Mouse (Mus musculus) G1E (cell line): Measurements from ENCODE around the gene Erbb4. TPM values are rescaled to one million over a fixed set of nuclear protein-coding genes. Genes with fewer than 3 reads are reported as not detected.

Experiments
- ATAC-seq: 2 replicates; pipeline ENCODE4 v1.8.0; 2016; ENCODE audit warnings: mild to moderate bottlenecking; ENCODE audit not compliant: insufficient number of reproducible peaks, poor library complexity, low FRiP score, severe bottlenecking; ENCODE audit errors: extremely low read depth
- DNase-seq: peaks from one replicate; pipeline ENCODE4 v3.0.0; 2012; ENCODE audit warnings: low spot score
- H3K27me3 ChIP-seq: 2 replicates; pipeline ENCODE4 v1.6.1; 2012; ENCODE audit warnings: mild to moderate bottlenecking, low read length, inconsistent platforms; ENCODE audit not compliant: insufficient read depth
- H3K36me3 ChIP-seq: replicated peaks from 2 replicates; pipeline ENCODE3; 2012; ENCODE audit warnings: mild to moderate bottlenecking, inconsistent platforms
- H3K4me1 ChIP-seq: 2 replicates; pipeline ENCODE4 v1.6.1; 2012; ENCODE audit warnings: low read depth, low read length, inconsistent platforms, mixed read lengths; ENCODE audit not compliant: insufficient read depth
- H3K4me3 ChIP-seq: 2 replicates; pipeline ENCODE4 v1.5.1; 2012; ENCODE audit warnings: low read depth, mild to moderate bottlenecking, inconsistent platforms, low read length, moderate library complexity, mixed read lengths
- H3K9me3 ChIP-seq: replicated peaks from 2 replicates; pipeline ENCODE4 v1.6.1; 2012; ENCODE audit warnings: inconsistent platforms
- CTCF ChIP-seq: IDR thresholded peaks from 2 replicates; pipeline ENCODE4 v1.5.1; 2012; ENCODE audit warnings: low read depth, low read length, inconsistent platforms, mixed read lengths
- GATA1 ChIP-seq: IDR thresholded peaks from 2 replicates; pipeline ENCODE4 v1.6.1; 2012; ENCODE audit warnings: borderline replicate concordance, low read length, inconsistent platforms, mixed read lengths
- GATA2 ChIP-seq: IDR thresholded peaks from 2 replicates; pipeline ENCODE4 v1.6.1; 2012; ENCODE audit warnings: low read depth, low read length, inconsistent platforms, borderline replicate concordance
- POLR2AphosphoS5 ChIP-seq: IDR thresholded peaks from 2 replicates; pipeline ENCODE4 v1.6.1; 2012; ENCODE audit warnings: low read depth, low read length, inconsistent platforms; ENCODE audit not compliant: insufficient replicate concordance
- TAL1 ChIP-seq: conservative IDR thresholded peaks from 2 replicates; pipeline ENCODE4 v1.6.1; 2012; ENCODE audit warnings: low read depth, low read length, inconsistent platforms, mixed read lengths
- polyA plus RNA-seq: library from polyadenylated mRNA; stranded (reverse); fragments of >175 nt; gene quantifications from 2 replicates; pipeline ENCODE4 v1.2.3, GENCODE M21; 2012
- total RNA-seq, 2 experiments: library from RNA; stranded (forward) in 1 of 2; stranded (reverse) in 1 of 2; fragments of 200-1000 nt in 1 of 2; fragments of >200 nt in 1 of 2; fragmentation: Nextera tagmentation in 1 of 2; gene quantifications; 2 replicates each; pipeline ENCODE4 v1.2.3; 2014 to 2017

The Erbb4 gene
- total and polyA plus RNA-seq, 3 experiments: 0.33 TPM; not detected in 2

DNA sequence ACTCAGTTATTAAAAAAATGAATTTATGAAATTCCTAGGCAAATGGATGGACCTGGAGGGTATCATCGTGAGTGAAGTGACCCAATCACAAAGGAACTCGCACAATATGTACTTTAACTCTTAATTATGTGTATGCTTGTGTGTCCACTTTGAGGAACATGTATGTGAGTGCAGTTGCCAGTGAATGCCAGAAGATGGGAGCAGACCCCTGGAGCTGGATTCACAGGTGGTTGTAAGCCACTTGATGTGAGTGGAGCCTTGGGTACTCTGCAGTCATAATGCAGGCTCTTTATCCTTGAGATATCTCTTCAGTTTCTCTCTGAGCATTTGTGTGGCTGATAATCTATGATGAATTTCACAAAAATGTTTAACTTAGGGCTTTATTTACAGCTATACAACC is 957.3 kb downstream of the Erbb4 start:
- TF ChIP-seq TAL1: no peak
- no peak for TF ChIP-seq GATA2
- TF ChIP-seq GATA1: no peak
- TF ChIP-seq POLR2AphosphoS5: no peak
- TF ChIP-seq CTCF: no peak
- ATAC-seq (no peak), DNase-seq (no peak)
- H3K4me3 ChIP-seq: no peak overlapping the region
- no peaks in the 10 kb centered on the region for H3K9me3 ChIP-seq
- H3K27me3 ChIP-seq: no peaks in the 10 kb centered on the region
- no peaks in the 10 kb centered on the region for H3K36me3 ChIP-seq
- H3K4me1 ChIP-seq: no peaks in the 10 kb centered on the region

GRCm38 (mm10) chr1:68142562-68143350 is 965.1 kb downstream of the Erbb4 start:
- Histone ChIP-seq H3K36me3 (no peaks in the 10 kb centered on the region), H3K27me3 (no peaks in the 10 kb centered on the region), H3K4me3 (no peak overlapping the region), H3K9me3 (no peaks in the 10 kb centered on the region), H3K4me1 (no peaks in the 10 kb centered on the region)
- ATAC-seq: no peak
- TF ChIP-seq GATA2: no peak
- no peak for TF ChIP-seq GATA1
- TF ChIP-seq TAL1: no peak
- TF ChIP-seq POLR2AphosphoS5: no peak
- no peak for TF ChIP-seq CTCF
- DNase-seq: no peak

- ATAC-seq (no peak), DNase-seq (no peak)
- H3K27me3 ChIP-seq: no peaks in the 10 kb centered on the region
- TF ChIP-seq GATA2 (no peak), TAL1 (no peak), POLR2AphosphoS5 (no peak), CTCF (no peak), GATA1 (no peak)
- no peaks in the 10 kb centered on the region for H3K36me3 ChIP-seq
- H3K4me3 ChIP-seq: no peak overlapping the region
- no peaks in the 10 kb centered on the region for H3K4me1 ChIP-seq
- no peaks in the 10 kb centered on the region for H3K9me3 ChIP-seq
Observed at GRCm38 (mm10) chr1:68134943-68135342, 972.9 kb downstream of the Erbb4 start.

- DNase-seq (no peak), ATAC-seq (no peak)
- TF ChIP-seq POLR2AphosphoS5 (no peak), TAL1 (no peak), CTCF (no peak), GATA2 (no peak), GATA1 (no peak)
- Histone ChIP-seq H3K9me3 (no peaks in the 10 kb centered on the region), H3K27me3 (no peaks in the 10 kb centered on the region), H3K36me3 (no peaks in the 10 kb centered on the region), H3K4me3 (no peak overlapping the region), H3K4me1 (no peaks in the 10 kb centered on the region)
Observed at GRCm38 (mm10) chr1:68134450-68134849, 973.4 kb downstream of the Erbb4 start.

- ATAC-seq: no peak
- no peak overlapping the region for H3K4me3 ChIP-seq
- TF ChIP-seq POLR2AphosphoS5 (no peak), GATA2 (no peak), GATA1 (no peak), TAL1 (no peak), CTCF (no peak)
- H3K4me1 ChIP-seq: no peaks in the 10 kb centered on the region
- H3K9me3 ChIP-seq: peaks cover 7% of the 10 kb centered on the region; the same call in 1 of the 2 replicates
- H3K36me3 ChIP-seq: no peaks in the 10 kb centered on the region
- H3K27me3 ChIP-seq: no peaks in the 10 kb centered on the region
- DNase-seq: no peak
Observed at GRCm38 (mm10) chr1:68123541-68123940, 984.3 kb downstream of the Erbb4 start.

DNA sequence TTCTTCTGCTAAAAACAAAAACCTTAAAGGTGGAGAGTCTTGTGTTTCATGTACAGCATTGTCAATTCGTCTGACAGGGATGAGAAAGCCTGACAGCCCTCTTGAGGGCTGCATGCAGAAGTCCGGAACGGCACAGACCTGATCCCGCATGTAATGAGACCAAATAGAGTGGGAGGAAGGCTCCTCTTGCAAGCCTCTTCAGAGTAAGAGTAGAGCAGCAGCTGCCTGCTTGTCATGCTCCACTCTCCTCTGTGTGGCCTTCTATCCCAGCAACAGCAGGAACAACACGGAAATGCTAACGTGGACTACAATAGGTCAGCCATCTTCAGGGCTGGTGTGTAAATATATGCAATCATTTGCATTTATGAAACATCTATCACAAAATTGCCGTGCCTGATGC is 987.5 kb downstream of the Erbb4 start:
- DNase-seq (no peak), ATAC-seq (no peak)
- Histone ChIP-seq H3K4me1 (no peaks in the 10 kb centered on the region), H3K4me3 (no peak overlapping the region), H3K27me3 (no peaks in the 10 kb centered on the region), H3K36me3 (no peaks in the 10 kb centered on the region), H3K9me3 (peaks cover 12% of the 10 kb centered on the region; the same call in 1 of the 2 replicates)
- no peak for TF ChIP-seq POLR2AphosphoS5
- no peak for TF ChIP-seq TAL1
- no peak for TF ChIP-seq GATA2
- no peak for TF ChIP-seq CTCF
- no peak for TF ChIP-seq GATA1
